Mouse (Mus musculus) effector memory CD4-positive, alpha-beta T cell, adult 7 months (primary cell): ENCODE measurements around the gene Ubfd1. TPM values are rescaled to one million over a fixed set of nuclear protein-coding genes. Genes with fewer than 3 reads are reported as not detected.

Experiments used
- polyA plus RNA-seq: library from polyadenylated mRNA; unstranded; fragments of 100-300 nt; shearing (Covaris generic); gene quantifications from one replicate; pipeline ENCODE4 v1.2.1, GENCODE M21; 2017

The Ubfd1 gene
- polyA plus RNA-seq, result 49.8 TPM

GRCm38 (mm10) chr7:122066945-122067516 is at the start of gene Ubfd1, which contains the start of gene Ears2:
Ubfd1 (plus strand) TSS chr7:122067175.
Ears2 (minus strand) TSS chr7:122067263.

DNA sequence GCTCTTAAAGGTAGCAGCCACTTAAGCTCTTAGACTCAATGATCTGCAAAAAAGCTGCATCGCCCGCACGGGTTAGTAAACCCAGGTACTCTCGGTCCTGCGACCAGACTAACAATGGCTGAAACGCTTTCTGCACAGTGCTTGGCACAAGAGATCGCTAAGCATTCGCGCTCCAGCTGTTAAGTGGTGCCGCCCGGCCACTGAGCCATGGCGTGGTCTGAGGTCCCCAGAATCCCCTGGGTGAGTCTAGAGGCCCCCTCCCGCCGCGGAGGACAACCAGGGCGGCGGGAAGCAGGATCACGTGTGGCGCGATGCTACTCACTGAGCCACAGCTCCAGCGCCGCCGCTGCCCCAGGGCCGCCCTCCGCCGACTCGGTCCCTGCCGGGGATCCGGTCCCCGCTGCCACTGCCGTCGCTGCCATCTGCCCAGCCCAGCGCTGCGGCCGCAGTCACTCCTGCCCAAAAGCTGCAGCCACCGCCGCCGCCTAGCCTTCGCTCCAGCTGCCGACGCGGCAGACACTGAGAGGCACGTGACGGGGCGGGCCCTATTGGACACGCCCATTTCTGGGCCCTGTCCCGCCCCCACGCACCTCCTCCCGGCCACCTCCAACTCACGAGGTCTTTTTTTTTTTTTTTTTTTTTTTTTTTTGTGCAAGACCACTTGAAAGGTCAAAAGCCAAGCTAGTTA is 46.2 kb upstream of the Ubfd1 start, which contains the start of gene Gga2:
Gene Gga2, minus strand, starts transcription at position 556 of the 688 bp plus-strand sequence.

DNA sequence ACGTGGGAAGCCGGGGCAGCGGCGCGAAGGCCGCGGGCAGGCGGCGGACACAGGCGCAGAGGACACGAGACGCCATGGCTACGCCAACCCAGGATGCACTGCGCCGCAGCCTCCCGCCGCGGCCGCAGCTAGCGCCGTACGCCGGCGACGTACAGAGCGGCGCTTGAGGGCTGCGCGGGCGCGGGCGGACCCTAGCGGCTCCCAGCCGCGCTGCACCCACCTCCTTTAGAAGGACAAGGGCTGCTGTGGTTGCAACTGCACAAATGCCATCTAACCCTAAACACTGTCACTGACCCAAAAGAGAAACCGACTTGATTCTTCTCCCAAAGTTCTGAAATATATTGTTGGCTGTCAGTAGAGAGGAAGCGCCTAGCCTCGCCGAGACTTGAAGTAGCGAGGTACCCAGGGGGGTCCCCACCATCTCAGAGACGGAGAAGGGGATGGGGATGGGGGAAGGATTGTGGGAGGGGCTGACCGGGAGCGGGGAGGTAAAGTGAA is 34.8 kb downstream of the Ubfd1 start, which contains the start of gene Ndufab1:
Gene Ndufab1, minus strand, starts transcription at position 140 of the 498 bp plus-strand sequence.

Other genes with a start within 250 kb of the Ubfd1 start
- gene Scnn1b, start 202.1 kb upstream of the Ubfd1 start, polyA plus RNA-seq, result not detected
- gene Cog7, start 85.5 kb upstream of the Ubfd1 start, polyA plus RNA-seq, result 11.3 TPM
- gene Gga2, start 46.0 kb upstream of the Ubfd1 start, polyA plus RNA-seq, result 5.4 TPM
- 20.1 TPM for gene Ears2, start 88 bp downstream of the Ubfd1 start, polyA plus RNA-seq
- 120 TPM for gene Ndufab1, start 34.7 kb downstream of the Ubfd1 start, polyA plus RNA-seq
- 3.7 TPM for gene Palb2, start 65.8 kb downstream of the Ubfd1 start, polyA plus RNA-seq
- 76.1 TPM for gene Dctn5, start 65.9 kb downstream of the Ubfd1 start, polyA plus RNA-seq
- gene Plk1, start 92.3 kb downstream of the Ubfd1 start, polyA plus RNA-seq, result 0.82 TPM
- gene Ern2, start 119.0 kb downstream of the Ubfd1 start, polyA plus RNA-seq, result 0.26 TPM
- gene Chp2, start 152.3 kb downstream of the Ubfd1 start, polyA plus RNA-seq, result not detected
- gene Prkcb, start 221.6 kb downstream of the Ubfd1 start, polyA plus RNA-seq, result 138 TPM